Mouse (Mus musculus) embryonic facial prominence, embryonic 13.5 days (tissue): ENCODE results near the gene Fkbp9. TPM values are rescaled to one million over a fixed set of nuclear protein-coding genes. Genes with fewer than 3 reads are reported as not detected.

ENCODE experiments used
- ATAC-seq: fragments of 200-750 bp; cut with Nextera tagmentation; 2 replicates; pipeline ENCODE4 v1.8.0; 2017; ENCODE audit warnings: low read depth; ENCODE audit not compliant: insufficient number of reproducible peaks, insufficient read depth, low FRiP score, low TSS enrichment
- H3K27ac ChIP-seq: fragments of 300-500 bp; sonication (generic); 2 replicates; pipeline ENCODE4 v1.5.1; 2015; ENCODE audit warnings: moderate library complexity, mild to moderate bottlenecking, inconsistent platforms
- H3K27me3 ChIP-seq: fragments of 300-500 bp; sonication (generic); 2 replicates; pipeline ENCODE4 v1.6.1; 2015; ENCODE audit warnings: mild to moderate bottlenecking, inconsistent platforms
- H3K36me3 ChIP-seq: fragments of 300-500 bp; sonication (generic); 2 replicates; pipeline ENCODE4 v1.6.1; 2015; ENCODE audit warnings: mild to moderate bottlenecking, inconsistent platforms
- H3K4me1 ChIP-seq: fragments of 300-500 bp; sonication (generic); 2 replicates; pipeline ENCODE4 v1.6.1; 2015; ENCODE audit warnings: inconsistent platforms
- H3K4me2 ChIP-seq: fragments of 300-500 bp; sonication (generic); 2 replicates; pipeline ENCODE4 v1.6.1; 2015; ENCODE audit warnings: moderate library complexity, mild to moderate bottlenecking, inconsistent platforms
- H3K4me3 ChIP-seq: fragments of 300-500 bp; sonication (generic); 2 replicates; pipeline ENCODE4 v1.5.1; 2015; ENCODE audit warnings: mild to moderate bottlenecking, inconsistent platforms
- H3K9ac ChIP-seq: fragments of 300-500 bp; sonication (generic); 2 replicates; pipeline ENCODE4 v1.6.1; 2015; ENCODE audit warnings: mild to moderate bottlenecking, inconsistent platforms
- H3K9me3 ChIP-seq: fragments of 300-500 bp; sonication (generic); 2 replicates; pipeline ENCODE4 v1.6.1; 2016; ENCODE audit warnings: inconsistent platforms
- WGBS: fragments of 180-500 bp; shearing (Covaris S2); methylation state at CpG from one replicate; pipeline ENCODE4 v1.1.7; 2015; ENCODE audit warnings: mixed read lengths; 5-methylcytosine and 5-hydroxymethylcytosine counted together
- polyA plus RNA-seq: library from polyadenylated mRNA; unstranded; fragments of >200 nt; fragmentation: Nextera tagmentation; extraction: Ambion mirVana; gene quantifications from 2 replicates; pipeline ENCODE4 v1.2.1, GENCODE M21; 2015

Gene Fkbp9
- polyA plus RNA-seq, 1 experiment from 2014 or later: 171 TPM

DNA sequence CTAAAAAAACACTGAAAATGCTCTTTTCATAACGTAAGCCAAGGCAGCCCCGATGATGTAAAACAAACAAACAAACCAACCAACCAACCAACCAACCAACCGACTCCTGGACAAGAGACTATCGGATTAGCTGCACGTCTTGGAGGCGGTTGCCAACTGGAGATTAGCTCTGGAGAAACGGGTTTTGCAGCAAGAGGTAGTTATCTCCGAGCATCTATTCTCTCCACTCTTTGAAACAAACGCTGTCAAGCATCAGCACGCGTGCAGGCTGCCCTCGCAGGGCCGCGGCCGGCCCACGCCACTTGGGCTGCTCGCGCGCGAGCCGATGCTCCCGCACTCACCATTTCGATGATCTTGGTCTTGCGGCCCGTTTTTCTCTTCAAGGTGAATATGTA, 91.5 kb downstream of the Fkbp9 start:
- ATAC-seq: peak; percentile 20; the same call in 1 of the 2 replicates
- Histone ChIP-seq H3K4me3 (peak overlapping the region; percentile 74), H3K9me3 (no peaks in the 10 kb centered on the region), H3K27ac (peak overlapping the region; percentile 88), H3K27me3 (no peaks in the 10 kb centered on the region), H3K4me1 (peaks cover 21% of the 10 kb centered on the region), H3K4me2 (peak overlapping the region; percentile 66), H3K9ac (peak overlapping the region; percentile 82), H3K36me3 (no peaks in the 10 kb centered on the region)
- WGBS: under 1% methylated on average over 25 of the region's 25 CpGs

DNA sequence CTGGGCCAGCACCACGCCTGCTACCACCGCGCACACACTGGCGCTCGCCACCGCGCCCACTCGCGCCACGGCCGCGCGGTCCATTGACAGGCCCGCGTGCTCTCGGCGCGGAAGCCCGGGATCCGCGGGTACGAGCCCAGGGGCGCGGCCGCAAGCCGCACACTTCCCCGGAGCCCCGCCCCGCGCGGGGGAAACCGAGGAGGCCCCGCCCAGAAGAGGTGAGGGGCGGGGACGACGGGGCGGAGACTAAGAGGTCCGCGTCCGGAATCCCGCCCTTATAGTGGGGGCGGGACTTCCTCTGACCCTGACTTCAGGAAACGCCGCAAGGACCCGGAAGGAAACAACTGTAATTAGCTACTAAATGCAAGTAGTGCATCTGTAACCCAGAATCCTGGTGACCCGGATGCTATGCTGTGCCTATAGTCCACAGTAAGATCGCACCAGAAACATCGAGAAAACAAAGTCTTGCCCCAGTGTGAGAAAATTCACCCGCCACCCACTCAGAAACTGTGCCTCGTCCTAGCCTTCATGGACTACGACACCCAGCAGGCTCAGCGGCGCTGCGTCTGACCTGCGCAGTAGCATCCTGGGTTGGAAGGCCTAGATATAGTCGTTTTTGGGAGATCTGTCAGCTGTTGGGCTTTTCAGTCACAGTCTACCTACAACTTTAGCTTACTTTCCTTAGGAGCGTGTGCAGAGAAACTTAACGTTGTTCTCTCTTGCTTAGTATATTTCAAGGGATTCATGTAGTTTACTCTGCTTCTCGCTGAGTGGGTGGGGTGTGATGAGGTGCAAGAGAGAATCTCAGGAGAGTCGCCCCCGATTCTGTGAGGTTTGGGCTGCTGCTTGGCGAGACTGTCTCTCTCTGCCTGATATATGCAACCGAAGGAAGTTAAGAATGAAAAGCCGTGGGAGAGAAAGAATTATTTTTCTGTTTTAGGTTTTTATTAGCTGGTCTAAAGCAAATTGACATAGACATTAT, 92.2 kb downstream of the Fkbp9 start, which contains the start of the genes Nt5c3 and Vmn1r4:
Gene Nt5c3 (minus strand): TSS at position 207 of the 982 bp plus-strand sequence.
Gene Vmn1r4 (plus strand): TSS at position 290 of the 982 bp plus-strand sequence.
- Histone ChIP-seq H3K9ac (peak within 1 kb of the TSS; percentile 82), H3K4me3 (peak within 1 kb of the TSS; percentile 74), H3K27me3 (no peaks in the 10 kb centered on the region), H3K36me3 (no peaks in the 10 kb centered on the region), H3K4me1 (peaks cover 21% of the 10 kb centered on the region), H3K4me2 (peak within 1 kb of the TSS; percentile 66), H3K9me3 (no peaks in the 10 kb centered on the region), H3K27ac (peak within 1 kb of the TSS; percentile 88)
- 3% methylated on average over 64 of the region's 64 CpGs for WGBS
- peak; percentile 95 for ATAC-seq

Other genes starting within 250 kb of the Fkbp9 start
- 137 and 163 TPM in 2 replicates for gene Lsm5, start 127.3 kb upstream of the Fkbp9 start, polyA plus RNA-seq
- gene Avl9, start 117.2 kb upstream of the Fkbp9 start, polyA plus RNA-seq: 11.4 and 13.2 TPM in 2 replicates
- gene Kbtbd2, start 34.2 kb upstream of the Fkbp9 start, polyA plus RNA-seq: 30.5 and 33.7 TPM in 2 replicates
- gene Nt5c3, start 91.9 kb downstream of the Fkbp9 start, polyA plus RNA-seq: 66.0 and 67.4 TPM in 2 replicates
- 0.22 and 0.72 TPM in 2 replicates for gene Vmn1r4, start 92.0 kb downstream of the Fkbp9 start, polyA plus RNA-seq
- gene Vmn1r5, start 138.2 kb downstream of the Fkbp9 start, polyA plus RNA-seq: not detected in 2 replicates
- gene Vmn1r6, start 165.2 kb downstream of the Fkbp9 start, polyA plus RNA-seq: not detected in 2 replicates
- gene Vmn1r7, start 193.3 kb downstream of the Fkbp9 start, polyA plus RNA-seq: not detected in 2 replicates
- gene Vmn1r8, start 200.2 kb downstream of the Fkbp9 start, polyA plus RNA-seq: not detected in 2 replicates
- gene Vmn1r9, start 234.7 kb downstream of the Fkbp9 start, polyA plus RNA-seq: not detected in 2 replicates